Mouse (Mus musculus) monocyte, adult 2 months (primary cell): ENCODE data around the gene Arhgef2.
A peak's percentile ranks its signal among the peaks of the same experiment; 100 is the strongest.

Source experiments
- DNase-seq, 2 experiments: peaks; one replicate each; pipeline ENCODE4 v3.0.0; 2022; ENCODE audit warnings: low spot score in 2 of 2, low read depth in 1 of 2

Gene Arhgef2

GRCm38 (mm10) chr3:88620146-88620991 lies 14.6 kb downstream of the Arhgef2 start:
- no peak for DNase-seq

GRCm38 (mm10) chr3:88620992-88621536 lies 15.3 kb downstream of the Arhgef2 start:
- peak in 1 of 2 experiments; percentile 60 for DNase-seq

GRCm38 (mm10) chr3:88621537-88622112 lies 15.9 kb downstream of the Arhgef2 start:
- DNase-seq, result no peak

GRCm38 (mm10) chr3:88622113-88622940 lies 16.6 kb downstream of the Arhgef2 start:
- no peak for DNase-seq

- no peak for DNase-seq
Measured at GRCm38 (mm10) chr3:88622941-88623345, 17.2 kb downstream of the Arhgef2 start.

- no peak for DNase-seq
Measured at GRCm38 (mm10) chr3:88623346-88624135, 17.8 kb downstream of the Arhgef2 start.

GRCm38 (mm10) chr3:88624324-88624723 lies 18.6 kb downstream of the Arhgef2 start:
- DNase-seq, result no peak

GRCm38 (mm10) chr3:88624951-88625350 lies 19.2 kb downstream of the Arhgef2 start:
- no peak for DNase-seq

- DNase-seq, result no peak
Measured at GRCm38 (mm10) chr3:88625531-88625930, 19.8 kb downstream of the Arhgef2 start.

GRCm38 (mm10) chr3:88626316-88626715 lies 20.6 kb downstream of the Arhgef2 start:
- DNase-seq, result no peak

- DNase-seq, result no peak
Measured at GRCm38 (mm10) chr3:88627114-88627513, 21.3 kb downstream of the Arhgef2 start.

GRCm38 (mm10) chr3:88627535-88627934 lies 21.8 kb downstream of the Arhgef2 start:
- DNase-seq, result no peak

- DNase-seq, result no peak
Measured at GRCm38 (mm10) chr3:88628766-88629165, 23.0 kb downstream of the Arhgef2 start.

GRCm38 (mm10) chr3:88629244-88629643 lies 23.5 kb downstream of the Arhgef2 start:
- no peak for DNase-seq

GRCm38 (mm10) chr3:88630018-88630417 lies 24.3 kb downstream of the Arhgef2 start:
- DNase-seq, result no peak

GRCm38 (mm10) chr3:88630849-88631341 lies 25.1 kb downstream of the Arhgef2 start:
- DNase-seq, result no peak

GRCm38 (mm10) chr3:88631921-88632587 lies 26.3 kb downstream of the Arhgef2 start:
- no peak for DNase-seq

GRCm38 (mm10) chr3:88633056-88633455 lies 27.3 kb downstream of the Arhgef2 start:
- DNase-seq, result no peak

- DNase-seq, result no peak
Measured at GRCm38 (mm10) chr3:88635506-88636275, 29.9 kb downstream of the Arhgef2 start.
